Mouse (Mus musculus) liver, postnatal 0 days (tissue): ENCODE data around the gene Plpp2. TPM values are rescaled to one million over a fixed set of nuclear protein-coding genes. Genes with fewer than 3 reads are reported as not detected.

Experiments
- ATAC-seq: fragments of 200-750 bp; cut with Nextera tagmentation; 2 replicates; pipeline ENCODE4 v1.8.0; 2017; ENCODE audit warnings: mild to moderate bottlenecking, moderate library complexity
- DNase-seq: peaks from one replicate; pipeline ENCODE4 v3.0.0-alpha.2; 2016
- H3K27ac ChIP-seq: fragments of 300-500 bp; sonication (generic); 2 replicates; pipeline ENCODE4 v1.5.1; 2014; ENCODE audit warnings: antibody characterized with exemption, moderate library complexity, mild to moderate bottlenecking, low read depth
- H3K27me3 ChIP-seq: fragments of 300-500 bp; sonication (generic); 2 replicates; pipeline ENCODE4 v1.6.1; 2014; ENCODE audit warnings: low read length, control low read depth, mixed read lengths; ENCODE audit not compliant: insufficient read depth
- H3K36me3 ChIP-seq: fragments of 300-500 bp; sonication (generic); replicated peaks from 2 replicates; pipeline ENCODE4 v1.6.1; 2014; ENCODE audit warnings: mild to moderate bottlenecking, control low read depth, low read length, moderate library complexity, mixed read lengths; ENCODE audit not compliant: insufficient read depth
- H3K4me1 ChIP-seq: fragments of 300-500 bp; sonication (generic); 2 replicates; pipeline ENCODE4 v1.6.1; 2014; ENCODE audit warnings: antibody characterized with exemption, mild to moderate bottlenecking, control low read depth; ENCODE audit not compliant: insufficient read depth
- H3K4me2 ChIP-seq: fragments of 300-500 bp; sonication (generic); 2 replicates; pipeline ENCODE4 v1.6.1; 2014; ENCODE audit warnings: low read depth, mild to moderate bottlenecking, low read length, moderate library complexity, mixed read lengths
- H3K4me3 ChIP-seq: fragments of 300-500 bp; sonication (generic); 2 replicates; pipeline ENCODE4 v1.5.1; 2014; ENCODE audit warnings: low read depth, low read length
- H3K9ac ChIP-seq: fragments of 300-500 bp; sonication (generic); replicated peaks from 2 replicates; pipeline ENCODE4 v1.6.1; 2014; ENCODE audit warnings: mild to moderate bottlenecking, moderate library complexity
- H3K9me3 ChIP-seq: fragments of 300-500 bp; sonication (generic); 2 replicates; pipeline ENCODE4 v1.6.1; 2016; ENCODE audit warnings: mild to moderate bottlenecking, control low read depth, low read length, mixed read lengths
- CTCF ChIP-seq: sonication (generic); IDR thresholded peaks from 2 replicates; pipeline ENCODE4 v1.5.1; 2016; ENCODE audit warnings: antibody characterized with exemption, low read depth
- EP300 ChIP-seq: IDR thresholded peaks from 2 replicates; pipeline ENCODE4 v1.6.1; 2016; ENCODE audit warnings: antibody characterized with exemption, low read depth, mild to moderate bottlenecking
- WGBS: fragments of 180-500 bp; shearing (Covaris S2); extraction: QIAGEN DNeasy Blood & Tissue Kit; methylation state at CpG from one replicate; pipeline ENCODE4 v1.1.7; 2014; ENCODE audit not compliant: insufficient replicate concordance; 5-methylcytosine and 5-hydroxymethylcytosine counted together
- polyA plus RNA-seq: library from polyadenylated mRNA; unstranded; fragments of >200 nt; fragmentation: Nextera tagmentation; extraction: Ambion mirVana; gene quantifications from 2 replicates; pipeline ENCODE4 v1.2.1, GENCODE M21; 2015

Plpp2 gene
- polyA plus RNA-seq, 1 experiment from 2014 or later = 32.7 TPM

- H3K9ac ChIP-seq = no peak overlapping the region
- peaks cover 11% of the 10 kb centered on the region for H3K36me3 ChIP-seq
- H3K4me2 ChIP-seq = peak overlapping the region; percentile 85
- H3K27ac ChIP-seq = no peak overlapping the region
- TF ChIP-seq CTCF (no peak), EP300 (no peak)
- H3K9me3 ChIP-seq = no peaks in the 10 kb centered on the region
- no peak for ATAC-seq
- 37% methylated on average over 10 of the region's 10 CpGs for WGBS
- no peaks in the 10 kb centered on the region for H3K27me3 ChIP-seq
- DNase-seq = peak; percentile 16
- peak overlapping the region; percentile 73; the same call in 1 of the 2 replicates for H3K4me3 ChIP-seq
- peaks cover 18% of the 10 kb centered on the region for H3K4me1 ChIP-seq
These were observed 20.1 kb upstream of the Plpp2 start for GRCm38 (mm10) chr10:79553691-79554090.

DNA sequence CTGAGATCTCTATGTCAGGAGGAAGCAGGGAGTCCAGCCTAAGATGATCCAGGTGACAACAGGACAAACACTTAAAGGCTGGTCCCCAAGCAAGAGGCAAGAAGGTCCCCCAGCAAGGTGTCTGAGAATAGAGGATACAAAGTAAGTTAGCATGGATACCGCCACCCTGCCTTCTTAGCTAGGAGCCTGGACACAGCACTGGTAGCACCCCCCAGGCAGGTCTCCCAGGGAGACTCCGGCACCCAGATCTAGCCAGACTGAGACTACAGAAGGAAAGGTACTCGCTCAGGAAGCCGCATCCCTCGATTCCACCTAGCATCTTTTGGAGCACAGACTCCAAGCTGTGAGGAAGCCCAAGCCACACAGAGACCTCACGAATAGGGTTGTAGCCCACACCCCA, 19.6 kb upstream of the Plpp2 start:
- Histone ChIP-seq H3K4me3 (no peak overlapping the region), H3K4me2 (no peak overlapping the region), H3K9ac (no peak overlapping the region)

GRCm38 (mm10) chr10:79552531-79552930, 18.9 kb upstream of the Plpp2 start:
- Histone ChIP-seq H3K4me2 (no peak overlapping the region), H3K9me3 (no peaks in the 10 kb centered on the region), H3K4me1 (peaks cover 18% of the 10 kb centered on the region), H3K27ac (no peak overlapping the region), H3K36me3 (peaks cover 17% of the 10 kb centered on the region), H3K4me3 (no peak overlapping the region), H3K27me3 (no peaks in the 10 kb centered on the region), H3K9ac (no peak overlapping the region)
- ATAC-seq (no peak), DNase-seq (peak; percentile 12)
- TF ChIP-seq CTCF = no peak
- no peak for TF ChIP-seq EP300
- WGBS = 81% methylated on average over 8 of the region's 8 CpGs

More for the DNA sequence above, 19.6 kb upstream of the Plpp2 start:
- no peaks in the 10 kb centered on the region for H3K27me3 ChIP-seq
- H3K27ac ChIP-seq = no peak overlapping the region
- TF ChIP-seq EP300 = no peak
- no peak for TF ChIP-seq CTCF
- ATAC-seq (no peak), DNase-seq (peak; percentile 8)
- H3K36me3 ChIP-seq = peaks cover 17% of the 10 kb centered on the region
- 78% methylated on average over 6 of the region's 6 CpGs for WGBS
- no peaks in the 10 kb centered on the region for H3K9me3 ChIP-seq
- peaks cover 18% of the 10 kb centered on the region for H3K4me1 ChIP-seq

DNA sequence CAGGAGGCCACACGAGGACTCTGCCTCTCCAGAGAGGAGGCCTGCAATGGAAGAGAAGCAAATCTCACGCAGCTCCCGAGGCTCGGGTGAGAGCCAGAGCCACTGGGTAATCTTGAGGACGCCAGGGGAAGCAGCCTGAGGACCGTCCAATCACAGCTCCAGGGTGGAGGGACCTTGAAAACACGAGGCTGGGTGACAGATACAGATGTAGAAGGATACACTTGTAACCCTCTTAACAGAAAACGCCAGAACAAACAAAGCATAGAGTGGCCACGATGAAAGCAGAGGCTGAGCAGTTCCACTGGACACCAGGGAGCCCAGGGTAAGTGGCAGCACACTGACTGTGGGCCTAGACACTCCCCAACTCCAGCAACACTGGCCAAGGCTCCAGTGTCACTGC, 16.8 kb upstream of the Plpp2 start:
- 70% methylated on average over 9 of the region's 9 CpGs for WGBS
- no peak for ATAC-seq
- H3K27ac ChIP-seq = no peak overlapping the region
- no peaks in the 10 kb centered on the region for H3K27me3 ChIP-seq
- no peaks in the 10 kb centered on the region for H3K9me3 ChIP-seq
- H3K4me2 ChIP-seq = no peak overlapping the region
- peak; percentile 10 for DNase-seq
- peaks cover 18% of the 10 kb centered on the region for H3K4me1 ChIP-seq
- peaks cover 17% of the 10 kb centered on the region for H3K36me3 ChIP-seq
- no peak overlapping the region for H3K9ac ChIP-seq
- TF ChIP-seq EP300 (no peak), CTCF (no peak)
- H3K4me3 ChIP-seq = no peak overlapping the region

DNA sequence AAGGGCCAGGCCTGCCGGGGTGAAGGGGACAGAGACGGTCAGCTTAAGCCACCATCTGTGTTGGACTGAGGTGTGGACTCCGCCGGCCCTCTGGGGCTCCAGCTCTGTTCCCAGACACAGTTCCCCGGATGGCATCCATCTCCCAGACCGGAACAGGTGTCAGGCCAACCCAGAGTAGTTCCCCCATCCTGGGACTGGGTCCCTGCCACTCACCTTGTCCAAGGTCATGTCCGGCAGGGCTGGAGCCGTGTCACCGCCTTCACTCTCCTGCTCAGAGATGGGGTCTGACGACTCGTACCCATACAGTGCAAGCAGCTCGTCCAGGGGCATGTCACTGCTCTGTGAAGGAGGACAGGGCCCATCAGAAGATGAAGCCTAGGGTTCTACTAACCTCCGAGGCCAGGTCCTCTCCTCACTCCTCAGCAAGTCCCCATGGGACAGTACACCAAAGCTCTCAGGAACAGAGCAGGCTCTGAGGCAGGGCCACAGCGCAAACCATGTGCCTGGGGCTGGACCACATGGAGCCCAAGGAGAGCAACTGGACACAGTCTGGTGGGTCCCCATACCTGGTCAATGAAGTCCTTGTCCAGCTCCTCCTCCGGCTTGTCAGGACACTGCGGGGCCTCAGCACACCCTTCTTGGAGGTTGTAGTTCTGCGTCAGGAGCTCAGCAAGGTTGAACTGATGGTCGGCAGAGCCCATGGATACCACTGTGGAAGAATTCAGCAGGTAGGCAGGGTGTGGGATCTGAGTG, 15.6 kb upstream of the Plpp2 start:
- no peak for TF ChIP-seq CTCF
- no peak for TF ChIP-seq EP300
- H3K27ac ChIP-seq = no peak overlapping the region
- ATAC-seq (no peak), DNase-seq (peak; percentile 12)
- no peak overlapping the region for H3K9ac ChIP-seq
- H3K9me3 ChIP-seq = no peaks in the 10 kb centered on the region
- no peak overlapping the region for H3K4me2 ChIP-seq
- peaks cover 21% of the 10 kb centered on the region for H3K36me3 ChIP-seq
- WGBS = 86% methylated on average over 18 of the region's 18 CpGs
- H3K27me3 ChIP-seq = no peaks in the 10 kb centered on the region
- no peak overlapping the region for H3K4me3 ChIP-seq
- H3K4me1 ChIP-seq = peaks cover 12% of the 10 kb centered on the region

- TF ChIP-seq EP300 (no peak), CTCF (no peak)
- Histone ChIP-seq H3K4me2 (no peak overlapping the region), H3K9ac (no peak overlapping the region), H3K36me3 (peaks cover 25% of the 10 kb centered on the region), H3K9me3 (no peaks in the 10 kb centered on the region), H3K27ac (no peak overlapping the region), H3K4me3 (no peak overlapping the region), H3K4me1 (peaks cover 8% of the 10 kb centered on the region; the same call in 1 of the 2 replicates), H3K27me3 (no peaks in the 10 kb centered on the region)
- DNase-seq (peak; percentile 7), ATAC-seq (no peak)
- 85% methylated on average over 5 of the region's 5 CpGs for WGBS
These were observed 14.9 kb upstream of the Plpp2 start for GRCm38 (mm10) chr10:79548546-79548945.
